Mouse (Mus musculus): ENCODE data around the gene Cables2. TPM values are rescaled to one million over a fixed set of nuclear protein-coding genes. Genes with fewer than 3 reads are reported as not detected.
A peak's percentile ranks its signal among the peaks of the same experiment; 100 is the strongest.

Cables2 gene
- total and polyA plus RNA-seq, 2 experiments from 2014 or later: 6.2 to 15.3 TPM

DNA sequence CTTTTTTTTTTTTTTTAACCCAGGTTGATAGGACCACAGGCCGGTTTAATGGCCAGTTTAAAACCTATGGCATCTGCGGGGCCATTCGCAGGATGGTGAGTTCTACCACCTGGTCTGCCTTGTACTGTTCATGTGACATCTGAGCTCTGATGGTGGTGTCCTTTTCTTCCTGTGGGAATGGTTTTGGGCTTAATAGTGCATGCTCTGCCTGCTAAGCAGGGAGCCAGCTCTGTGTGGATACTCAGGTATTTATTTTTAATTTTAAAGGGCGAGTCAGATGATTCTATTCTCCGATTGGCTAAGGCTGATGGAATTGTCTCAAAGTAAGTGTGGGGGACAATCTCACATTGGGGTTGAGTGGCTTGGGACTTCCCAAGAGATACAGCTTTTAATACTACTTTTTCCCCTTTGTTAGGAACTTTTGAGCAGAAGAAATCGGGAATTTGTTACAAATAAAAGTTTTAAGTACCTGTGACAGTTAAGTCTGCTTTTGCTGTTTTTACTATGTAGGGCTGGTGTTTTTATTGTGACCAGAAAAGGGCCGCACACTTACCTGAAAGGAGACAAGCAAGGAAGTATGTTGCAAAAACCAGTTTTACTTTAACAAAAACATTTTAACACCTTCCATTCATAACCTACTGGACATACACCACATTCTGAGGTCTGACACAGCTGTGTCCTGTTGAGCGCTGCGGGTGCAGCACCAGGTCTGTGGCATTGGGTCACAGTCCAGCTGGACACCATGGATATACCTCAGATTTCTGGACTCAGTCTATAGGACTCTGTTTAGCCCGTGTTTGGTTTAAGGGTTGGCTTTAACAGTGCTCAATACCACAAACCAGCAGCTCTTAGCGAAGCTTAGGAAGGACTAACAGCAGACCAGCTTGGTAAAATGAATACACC, 15.1 kb downstream of the Cables2 start:
- no peak for TF ChIP-seq EP300 (IDR thresholded peaks at IDR 0.05; ENCODE audit: low read depth)
- TF ChIP-seq CTCF (IDR thresholded peaks at IDR 0.05; ENCODE audit: low read depth): no peak
- H3K36me3 ChIP-seq (replicated peaks; ENCODE audit: control insufficient read depth, insufficient read depth, low read length): peaks cover 31% of the 10 kb centered on the region
- H3K4me2 ChIP-seq (ENCODE audit: low read depth, low read length): peak overlapping the region; percentile 96
- H3K9me3 ChIP-seq (replicated peaks; ENCODE audit: control insufficient read depth, low read length): no peaks in the 10 kb centered on the region
- H3K9ac ChIP-seq (replicated peaks; ENCODE audit: low read depth, low read length): peak overlapping the region; percentile 93
- peaks cover 20% of the 10 kb centered on the region for H3K4me1 ChIP-seq (ENCODE audit: control insufficient read depth, insufficient read depth)
- WGBS: 51% methylated on average over 11 of the region's 11 CpGs
- H3K27ac ChIP-seq (ENCODE audit: low read depth): peak overlapping the region; percentile 79; the same call in 1 of the 2 replicates
- H3K4me3 ChIP-seq (ENCODE audit: low read depth, low read length): peak overlapping the region; percentile 98
- no peak for ATAC-seq (ENCODE audit: insufficient read depth, low read depth)
- DNase-seq (ENCODE audit: low spot score): no peak
- no peaks in the 10 kb centered on the region for H3K27me3 ChIP-seq (ENCODE audit: control insufficient read depth, insufficient read depth, low read length)

DNA sequence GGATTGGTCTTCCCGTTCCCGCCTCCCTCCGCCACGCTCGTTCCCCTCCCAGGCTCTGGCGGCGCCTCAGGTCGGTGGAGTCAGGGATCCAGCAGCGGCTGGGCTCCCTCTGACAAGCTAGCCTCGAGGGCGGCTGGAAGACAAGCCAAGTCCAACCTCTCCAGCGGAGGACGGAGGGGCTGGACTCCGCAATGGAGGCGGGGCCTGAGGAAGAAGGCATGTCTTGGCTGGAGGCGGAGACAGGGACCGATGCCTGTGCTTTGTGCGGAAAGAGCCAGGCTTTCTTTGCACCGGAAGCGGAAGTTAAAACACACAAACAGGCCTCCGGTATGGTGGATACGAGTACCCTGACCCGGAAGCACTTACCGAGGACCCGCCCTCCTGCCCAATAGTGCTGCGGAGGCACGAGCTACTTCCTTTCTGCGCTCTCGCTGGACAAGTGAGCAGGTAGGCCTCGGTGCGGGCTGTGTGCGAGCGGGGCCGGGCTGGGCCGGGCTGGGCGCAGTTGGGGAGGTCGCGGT, 16.2 kb downstream of the Cables2 start, which contains the start of gene Rps21:
TSS of gene Rps21 (plus strand) at position 377 of the 521 bp plus-strand sequence.
- TF ChIP-seq CTCF (IDR thresholded peaks at IDR 0.05; ENCODE audit: low read depth) (no peak), EP300 (IDR thresholded peaks at IDR 0.05; ENCODE audit: low read depth) (peak; percentile 72; the same call in 1 of the 2 replicates)
- WGBS: under 1% methylated on average over 38 of the region's 38 CpGs

DNA sequence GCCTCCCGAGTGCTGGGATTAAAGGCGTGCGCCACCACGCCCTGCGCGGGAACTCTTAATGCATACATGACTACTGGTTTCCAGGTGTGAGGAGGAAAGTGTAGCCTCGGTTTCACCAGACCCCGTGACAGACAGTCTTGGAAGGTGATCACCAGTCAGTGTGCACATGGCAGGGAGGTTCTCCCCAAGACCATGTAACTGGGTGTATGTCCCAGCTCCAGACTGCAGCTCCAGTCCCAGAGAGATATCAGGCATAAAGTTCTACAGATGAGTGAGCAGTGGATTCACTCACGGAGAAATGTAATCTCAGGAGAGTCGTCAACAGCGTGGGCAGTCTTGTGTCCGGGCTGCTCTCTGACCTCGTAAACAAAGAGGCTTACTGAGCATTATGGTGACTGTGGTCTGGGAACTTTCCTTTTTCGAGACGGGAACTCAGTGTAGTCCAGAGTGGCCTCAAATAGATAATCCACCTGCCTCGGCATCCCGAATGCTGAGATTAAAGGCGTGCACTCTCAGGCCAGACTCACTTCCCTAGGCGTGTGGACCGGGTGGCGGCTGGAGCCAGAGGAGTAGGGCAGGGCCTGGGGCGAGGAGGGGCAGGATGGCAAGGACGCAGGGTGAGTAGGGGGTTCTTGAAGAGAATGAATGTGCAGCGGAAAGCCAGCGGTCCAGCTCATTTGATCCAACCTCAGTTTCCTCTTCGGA, 16.8 kb downstream of the Cables2 start:
- peak overlapping the region; percentile 38 for H3K9ac ChIP-seq (replicated peaks; ENCODE audit: low read depth, low read length)
- no peaks in the 10 kb centered on the region for H3K9me3 ChIP-seq (replicated peaks; ENCODE audit: control insufficient read depth, low read length)
- no peaks in the 10 kb centered on the region for H3K27me3 ChIP-seq (ENCODE audit: control insufficient read depth, insufficient read depth, low read length)
- H3K4me3 ChIP-seq (ENCODE audit: low read depth, low read length): peak overlapping the region; percentile 98
- peak; percentile 32 for ATAC-seq (ENCODE audit: insufficient read depth, low read depth)
- TF ChIP-seq CTCF (IDR thresholded peaks at IDR 0.05; ENCODE audit: low read depth) (no peak), EP300 (IDR thresholded peaks at IDR 0.05; ENCODE audit: low read depth) (0 out of 2 replicates have a peak, but pooled peaks have one; percentile 12)
- H3K27ac ChIP-seq (ENCODE audit: low read depth): peak overlapping the region; percentile 89
- peaks cover 14% of the 10 kb centered on the region; the same call in 1 of the 2 replicates for H3K4me1 ChIP-seq (ENCODE audit: control insufficient read depth, insufficient read depth)
- peaks cover 23% of the 10 kb centered on the region for H3K36me3 ChIP-seq (replicated peaks; ENCODE audit: control insufficient read depth, insufficient read depth, low read length)
- WGBS: 23% methylated on average over 26 of the region's 26 CpGs
- no peak for DNase-seq (ENCODE audit: low spot score)
- H3K4me2 ChIP-seq (ENCODE audit: low read depth, low read length): peak overlapping the region; percentile 79

More for the DNA sequence above, 16.2 kb downstream of the Cables2 start, which contains the start of gene Rps21:
- H3K4me3 ChIP-seq (ENCODE audit: low read depth, low read length): peak within 1 kb of the TSS; percentile 98
- peaks cover 28% of the 10 kb centered on the region for H3K36me3 ChIP-seq (replicated peaks; ENCODE audit: control insufficient read depth, insufficient read depth, low read length)
- DNase-seq (ENCODE audit: low spot score) (peak; percentile 99), ATAC-seq (ENCODE audit: insufficient read depth, low read depth) (peak; percentile 97)
- peak within 1 kb of the TSS; percentile 93 for H3K9ac ChIP-seq (replicated peaks; ENCODE audit: low read depth, low read length)
- peak within 1 kb of the TSS; percentile 89 for H3K27ac ChIP-seq (ENCODE audit: low read depth)
- H3K27me3 ChIP-seq (ENCODE audit: control insufficient read depth, insufficient read depth, low read length): no peaks in the 10 kb centered on the region
- peak within 1 kb of the TSS; percentile 96 for H3K4me2 ChIP-seq (ENCODE audit: low read depth, low read length)
- H3K9me3 ChIP-seq (replicated peaks; ENCODE audit: control insufficient read depth, low read length): no peaks in the 10 kb centered on the region
- H3K4me1 ChIP-seq (ENCODE audit: control insufficient read depth, insufficient read depth): peaks cover 19% of the 10 kb centered on the region

DNA sequence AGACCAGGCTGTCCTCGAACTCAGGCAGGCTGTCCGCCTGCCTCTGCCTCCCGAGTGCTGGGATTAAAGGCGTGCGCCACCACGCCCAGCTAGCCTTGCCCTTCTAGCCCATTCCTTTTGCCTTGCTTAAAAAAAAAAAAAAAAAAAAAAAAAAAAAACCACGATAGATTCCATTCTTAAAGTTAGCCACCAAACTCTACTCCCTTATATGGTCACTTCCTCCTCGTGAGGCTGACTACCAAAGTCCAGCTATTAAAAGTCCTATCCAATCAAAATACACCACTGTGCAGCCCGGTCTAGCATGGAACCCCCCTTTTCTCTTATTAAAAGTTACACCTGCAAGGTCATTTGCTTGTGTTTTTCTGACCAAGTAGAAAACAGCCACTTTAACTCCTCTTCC, 17.6 kb downstream of the Cables2 start:
- Histone ChIP-seq H3K27ac (ENCODE audit: low read depth) (peak overlapping the region; percentile 89; the same call in 1 of the 2 replicates), H3K4me2 (ENCODE audit: low read depth, low read length) (peak overlapping the region; percentile 79; the same call in 1 of the 2 replicates), H3K9ac (replicated peaks; ENCODE audit: low read depth, low read length) (no peak overlapping the region), H3K4me1 (ENCODE audit: control insufficient read depth, insufficient read depth) (peaks cover 14% of the 10 kb centered on the region; the same call in 1 of the 2 replicates), H3K9me3 (replicated peaks; ENCODE audit: control insufficient read depth, low read length) (no peaks in the 10 kb centered on the region), H3K36me3 (replicated peaks; ENCODE audit: control insufficient read depth, insufficient read depth, low read length) (peaks cover 19% of the 10 kb centered on the region), H3K4me3 (ENCODE audit: low read depth, low read length) (no peak overlapping the region), H3K27me3 (ENCODE audit: control insufficient read depth, insufficient read depth, low read length) (no peaks in the 10 kb centered on the region)
- DNase-seq (ENCODE audit: low spot score) (no peak), ATAC-seq (ENCODE audit: insufficient read depth, low read depth) (no peak)
- WGBS: 84% methylated on average over 9 of the region's 9 CpGs
- no peak for TF ChIP-seq EP300 (IDR thresholded peaks at IDR 0.05; ENCODE audit: low read depth)
- TF ChIP-seq CTCF (IDR thresholded peaks at IDR 0.05; ENCODE audit: low read depth): no peak

All from heart, postnatal 0 days (tissue).